Mouse (Mus musculus): ENCODE data around the gene Vwa3b. TPM values are rescaled to one million over a fixed set of nuclear protein-coding genes. Genes with fewer than 3 reads are reported as not detected.

The Vwa3b gene
- polyA plus RNA-seq, 2 experiments from 2014 or later: 1.3 to 3.3 TPM

DNA sequence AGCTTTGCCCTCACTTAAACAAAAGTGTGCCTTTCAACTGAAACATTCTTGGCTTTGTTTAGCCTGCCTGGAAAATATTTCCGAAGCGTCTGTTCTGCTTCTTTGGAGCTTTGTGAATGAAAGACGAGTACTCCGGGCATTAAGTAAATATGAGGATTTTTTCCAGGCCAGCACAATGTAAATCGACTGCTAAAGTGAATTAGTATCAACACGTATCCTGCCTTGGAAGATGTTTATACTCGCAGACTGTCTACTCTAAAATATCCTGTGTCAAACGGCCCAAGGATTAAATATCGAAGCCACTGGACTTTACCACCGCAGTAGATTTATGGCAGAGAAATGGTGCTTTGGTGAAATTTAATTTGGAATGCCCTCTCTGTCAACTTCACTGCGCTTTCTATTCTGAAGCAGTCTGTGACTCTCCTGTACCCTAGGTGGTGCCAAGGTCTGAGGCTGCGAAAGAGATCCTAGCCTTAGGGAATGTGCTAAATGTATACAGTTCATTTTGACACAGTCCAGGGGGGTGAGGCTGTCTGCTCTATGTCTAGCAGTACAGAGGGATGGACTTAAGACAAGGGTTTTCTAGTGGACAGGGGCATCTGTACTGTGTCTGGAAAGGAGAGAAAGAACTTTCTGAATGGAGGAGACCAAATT lies 98.4 kb downstream of the Vwa3b start:
- ATAC-seq: no peak

DNA sequence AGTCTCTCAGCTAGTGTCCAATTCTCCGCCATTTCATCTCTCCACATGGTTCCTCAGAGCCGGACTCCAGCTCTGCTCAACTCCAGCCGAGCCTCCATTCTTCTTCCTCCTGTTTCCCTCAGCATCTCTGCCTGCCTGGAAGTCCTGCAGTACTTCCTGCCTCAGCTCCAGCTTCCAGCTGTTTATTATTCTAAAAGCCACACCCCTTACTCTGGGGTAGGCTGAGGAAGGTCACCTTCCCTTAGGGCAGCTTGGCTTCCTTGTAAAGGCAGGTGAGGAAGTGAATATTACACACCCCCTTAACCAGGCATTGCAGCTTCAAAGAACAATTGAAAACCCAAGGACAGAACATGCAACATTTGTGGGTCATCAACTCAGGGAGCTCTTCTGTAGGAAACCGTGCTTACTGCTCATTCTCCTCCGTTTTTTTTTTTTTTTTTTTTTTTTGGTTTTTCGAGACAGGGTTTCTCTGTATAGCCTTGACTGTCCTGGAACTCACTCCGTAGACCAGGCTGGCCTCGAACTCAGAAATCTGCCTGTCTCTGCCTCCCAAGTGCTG lies 103.7 kb downstream of the Vwa3b start:
- ATAC-seq: no peak

DNA sequence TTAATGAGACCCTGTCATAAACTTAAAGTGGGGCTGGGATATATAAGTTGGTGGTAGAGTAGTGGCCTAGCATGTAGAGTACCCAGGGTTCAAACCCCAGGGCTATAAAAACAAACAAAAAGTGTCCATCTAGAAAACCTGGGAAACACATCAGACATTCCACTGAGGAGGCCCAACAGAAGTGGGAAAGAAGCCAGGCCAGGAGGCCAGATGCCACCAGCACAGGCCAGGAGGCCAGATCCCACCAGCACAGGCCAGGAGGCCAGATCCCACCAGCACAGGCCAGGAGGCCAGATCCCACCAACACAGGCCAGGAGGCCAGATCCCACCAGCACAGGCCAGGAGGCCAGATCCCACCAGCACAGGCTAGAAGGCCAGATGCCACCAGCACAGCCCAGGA lies 104.8 kb downstream of the Vwa3b start:
- ATAC-seq: no peak

DNA sequence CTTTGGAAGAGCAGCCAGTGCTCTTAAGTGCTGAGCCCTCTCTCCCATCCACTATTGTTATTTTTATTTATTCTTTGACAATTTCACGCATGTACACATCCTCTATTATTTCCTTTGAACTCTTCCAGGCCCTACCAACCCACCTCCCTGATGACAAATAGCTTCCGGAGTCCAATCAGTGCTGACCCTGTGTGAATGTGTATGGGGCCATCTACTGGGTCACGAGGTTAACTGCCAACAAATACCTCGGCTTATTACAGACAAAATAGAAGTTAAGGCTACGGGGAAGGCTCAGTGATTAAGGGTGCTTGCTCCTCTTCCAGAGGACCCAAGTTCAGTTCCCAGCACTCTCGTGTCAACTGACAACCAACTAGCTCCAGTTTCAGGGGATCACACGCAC lies 106.0 kb downstream of the Vwa3b start:
- ATAC-seq: no peak

DNA sequence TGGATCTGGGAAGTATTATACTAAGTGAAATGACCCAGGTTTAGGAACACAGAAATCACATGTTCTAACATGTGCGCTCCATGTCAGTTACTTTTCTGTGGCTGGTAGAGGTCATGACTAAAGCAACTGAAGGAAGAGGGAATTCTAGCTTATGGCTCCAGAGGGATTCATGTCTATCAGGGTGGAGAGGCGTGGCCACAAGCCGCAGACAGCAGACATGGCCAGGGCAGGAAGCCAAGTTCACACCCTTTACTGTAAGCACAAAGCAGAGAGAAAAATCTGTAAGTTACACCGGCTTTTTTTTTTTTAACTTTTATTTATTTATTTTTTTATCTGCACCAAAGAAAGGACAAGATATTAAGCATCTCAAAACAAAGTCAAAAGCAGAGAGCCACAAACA lies 119.6 kb downstream of the Vwa3b start:
- ATAC-seq: no peak

DNA sequence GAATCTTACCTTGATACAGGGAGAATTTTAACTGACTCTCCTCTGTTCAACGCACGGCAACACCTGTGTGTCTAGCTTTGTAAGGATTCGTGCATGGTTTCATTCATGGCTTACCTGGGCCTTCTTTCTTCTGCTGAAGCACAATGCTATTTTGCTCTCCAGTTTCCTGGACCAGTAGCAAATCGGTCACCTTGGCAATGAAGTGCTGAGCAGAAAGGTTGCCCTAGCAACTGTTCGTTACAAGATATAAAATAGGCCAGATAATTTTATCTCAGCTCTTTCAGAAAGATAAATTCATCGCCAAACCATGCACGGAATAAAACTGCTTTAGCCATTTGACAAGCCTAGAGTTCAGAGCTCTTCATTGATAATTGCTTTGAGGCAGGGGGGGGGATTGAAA lies 123.5 kb downstream of the Vwa3b start:
- ATAC-seq: no peak

DNA sequence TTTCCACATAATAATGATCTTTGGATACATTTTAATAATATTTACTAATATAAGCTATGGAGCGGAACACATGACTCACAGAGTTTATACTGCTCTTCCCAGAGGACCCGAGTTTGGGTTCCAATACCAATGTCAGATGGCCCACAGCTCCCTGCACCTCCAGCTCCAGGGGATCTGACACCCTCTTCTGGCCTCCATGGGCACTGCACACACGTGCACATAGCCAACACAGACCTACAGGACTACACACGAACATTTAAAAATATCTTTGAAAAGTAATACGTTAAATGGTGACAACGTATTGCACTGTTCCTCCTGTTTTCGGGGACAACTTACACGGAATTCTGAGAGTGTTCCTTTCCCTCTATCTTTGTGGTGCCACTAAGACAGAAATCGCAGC lies 125.5 kb downstream of the Vwa3b start:
- ATAC-seq: no peak

DNA sequence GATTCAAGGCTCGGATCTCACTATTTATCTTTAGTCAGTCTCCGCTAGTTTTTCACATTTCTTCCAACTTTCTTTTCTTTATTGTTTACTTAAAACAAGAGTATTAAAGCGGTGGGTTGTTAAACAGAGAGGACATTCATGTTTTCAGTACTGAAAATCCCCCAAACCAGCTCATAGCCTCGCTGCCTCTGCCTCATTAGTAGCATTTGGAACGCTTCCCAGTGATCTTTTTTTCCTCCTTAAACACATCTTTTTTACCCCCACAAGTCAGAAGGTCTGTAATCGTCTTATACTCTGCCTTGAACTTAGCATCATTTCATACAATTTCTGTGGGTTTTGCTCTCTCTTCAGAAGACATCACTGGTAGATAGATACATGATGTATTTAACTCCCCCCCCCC lies 139.7 kb downstream of the Vwa3b start:
- no peak for ATAC-seq

DNA sequence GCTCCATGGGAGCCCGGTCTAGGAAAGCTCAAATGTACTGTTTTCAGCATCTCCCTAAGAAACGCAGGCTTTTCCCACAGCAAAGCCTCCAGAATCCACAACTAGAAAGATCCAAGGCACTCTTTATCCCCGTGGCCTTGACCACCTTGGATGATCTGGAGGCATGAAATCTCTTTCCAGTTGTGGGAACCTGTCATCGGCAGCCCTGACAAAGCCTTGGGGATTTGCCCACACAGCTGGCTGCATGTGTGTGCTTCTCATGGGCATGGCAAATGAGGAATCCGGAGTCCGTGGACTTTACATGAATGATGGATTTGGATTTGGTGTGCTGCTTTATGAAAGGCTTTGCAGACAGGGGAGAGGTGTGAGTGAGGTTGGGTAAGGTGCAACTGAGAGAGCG lies 141.5 kb downstream of the Vwa3b start:
- no peak for ATAC-seq

DNA sequence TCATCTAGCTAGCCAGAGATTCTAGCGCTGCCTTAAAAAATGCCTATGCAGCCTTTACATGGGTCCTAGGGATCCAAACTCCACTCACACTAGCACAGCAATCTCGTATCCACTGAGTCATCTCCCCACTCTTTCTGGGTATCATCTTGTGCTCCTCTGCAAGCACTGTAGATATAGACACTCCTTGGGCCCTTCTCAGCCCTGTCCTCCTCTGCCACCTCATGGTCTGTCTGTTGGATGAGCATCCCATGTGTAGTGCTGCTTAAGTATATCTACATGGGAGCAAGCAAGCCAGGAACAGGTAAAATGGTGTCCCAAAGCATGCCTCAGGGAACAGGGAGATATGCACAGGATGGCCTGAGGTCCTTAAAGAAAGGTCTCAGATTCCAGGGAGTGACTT lies 151.5 kb downstream of the Vwa3b start:
- ATAC-seq: no peak

DNA sequence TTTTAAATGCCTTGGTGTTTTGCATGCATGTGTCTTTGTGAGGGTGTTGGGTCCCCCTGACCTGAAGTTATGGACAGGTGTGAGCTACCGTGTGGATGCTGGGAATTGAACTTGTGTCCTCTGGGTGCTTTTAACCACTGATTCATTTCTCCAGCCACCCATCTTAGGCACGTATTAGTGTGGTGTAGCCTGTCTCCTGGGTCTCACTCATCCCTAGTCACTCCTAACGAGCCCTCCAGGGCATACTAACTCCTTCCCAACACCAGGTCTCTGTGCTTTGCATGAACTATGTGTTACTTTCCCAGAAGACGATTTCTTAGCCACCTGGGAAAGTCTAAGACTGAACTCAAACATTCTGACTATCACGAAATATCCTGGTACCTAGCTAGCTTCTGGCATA lies 153.5 kb downstream of the Vwa3b start:
- no peak for ATAC-seq

DNA sequence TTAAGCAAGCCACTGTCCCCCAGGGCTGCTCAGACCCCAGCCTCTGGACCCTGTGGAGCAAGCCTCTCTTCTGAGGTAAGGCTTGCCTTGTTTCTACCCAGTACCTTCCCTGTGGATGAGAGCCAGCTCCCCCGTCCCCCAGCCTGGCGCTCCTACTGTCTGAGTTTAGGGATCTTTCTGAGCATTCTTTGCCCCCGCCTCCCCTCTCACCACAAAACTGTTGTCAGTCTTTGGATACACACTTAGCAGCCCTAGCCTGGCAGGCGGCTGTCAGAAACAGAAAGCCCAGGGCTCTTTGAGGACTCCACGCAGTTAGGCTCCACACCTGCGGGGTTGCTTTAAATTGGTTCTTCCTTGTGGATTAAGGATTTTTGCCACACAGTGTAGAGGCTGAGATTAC lies 160.7 kb downstream of the Vwa3b start:
- no peak for ATAC-seq

DNA sequence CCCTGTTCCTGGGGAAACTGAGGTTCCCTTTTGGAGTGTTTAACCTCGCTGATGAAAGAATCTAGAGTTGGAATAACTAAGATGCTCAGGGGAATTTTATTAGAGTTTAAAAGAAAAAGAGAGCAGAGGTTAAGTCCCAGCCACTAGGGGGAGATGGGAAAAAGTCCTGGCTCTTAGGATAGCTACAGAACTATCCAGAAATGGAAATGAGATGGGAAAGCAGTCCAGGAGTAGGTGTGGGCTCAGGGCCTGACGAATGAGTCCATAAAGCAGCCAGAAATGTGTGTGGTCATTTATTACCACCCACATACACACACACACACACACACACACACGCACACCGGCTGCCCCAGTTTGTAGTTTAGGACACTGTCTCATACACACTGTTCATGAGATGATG lies 168.2 kb downstream of the Vwa3b start:
- no peak for ATAC-seq

DNA sequence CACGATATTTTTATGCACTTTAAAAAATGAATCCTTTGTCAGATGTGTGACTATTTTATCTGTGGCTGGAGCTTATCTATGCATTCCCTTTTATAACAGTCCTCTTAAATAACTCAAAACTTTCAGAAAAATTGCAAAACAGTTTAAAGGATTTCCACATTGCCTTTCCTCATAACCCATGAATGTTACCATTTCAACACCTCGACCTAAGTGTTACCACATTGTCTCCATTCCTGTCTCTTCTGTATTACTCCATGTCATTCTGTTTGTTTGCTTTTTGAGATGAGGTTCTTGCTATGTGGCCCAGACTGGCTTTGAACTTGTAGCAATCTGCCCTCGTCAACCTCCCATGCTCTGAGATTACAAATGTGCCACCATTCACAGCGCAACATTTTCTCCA lies 175.0 kb downstream of the Vwa3b start:
- ATAC-seq: no peak

DNA sequence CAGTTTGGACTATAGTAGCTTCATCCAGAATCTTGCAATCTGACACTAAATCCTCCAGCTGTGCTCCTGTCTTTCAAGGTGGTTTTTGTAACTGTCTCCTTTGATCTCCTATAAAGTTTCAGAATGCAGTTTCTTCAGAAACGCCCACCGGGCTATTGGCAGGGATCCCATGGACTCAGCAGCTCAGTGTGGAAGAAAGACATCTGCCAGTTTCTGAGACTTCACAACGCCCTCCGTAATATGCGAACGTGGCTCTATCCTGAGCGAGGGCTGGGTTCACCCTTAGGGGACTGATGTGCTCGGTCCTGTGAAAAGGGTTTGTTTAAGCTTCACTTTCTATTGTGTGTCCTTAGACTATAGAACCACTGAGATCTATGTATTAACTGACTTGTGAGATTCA lies 181.3 kb downstream of the Vwa3b start:
- ATAC-seq: no peak

DNA sequence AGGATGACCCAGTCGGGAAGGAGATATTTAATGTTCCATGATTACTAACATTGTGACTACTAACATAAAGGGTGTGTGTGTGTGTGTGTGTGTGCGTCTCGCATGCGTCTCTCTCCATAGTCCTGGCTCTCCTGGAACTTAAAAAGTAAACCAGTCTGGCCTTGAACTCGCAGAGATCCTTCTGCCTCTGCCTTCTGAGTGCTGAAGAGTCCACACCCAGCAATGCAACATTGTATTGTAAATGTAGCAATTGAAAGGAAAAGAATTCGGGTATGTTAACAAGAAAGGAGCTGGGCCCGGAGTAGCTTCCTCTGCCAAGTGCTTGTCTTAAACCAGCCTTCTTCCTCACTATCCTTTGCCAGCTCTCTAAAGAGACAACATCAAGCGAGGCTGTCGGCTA lies 186.0 kb downstream of the Vwa3b start:
- no peak for ATAC-seq

DNA sequence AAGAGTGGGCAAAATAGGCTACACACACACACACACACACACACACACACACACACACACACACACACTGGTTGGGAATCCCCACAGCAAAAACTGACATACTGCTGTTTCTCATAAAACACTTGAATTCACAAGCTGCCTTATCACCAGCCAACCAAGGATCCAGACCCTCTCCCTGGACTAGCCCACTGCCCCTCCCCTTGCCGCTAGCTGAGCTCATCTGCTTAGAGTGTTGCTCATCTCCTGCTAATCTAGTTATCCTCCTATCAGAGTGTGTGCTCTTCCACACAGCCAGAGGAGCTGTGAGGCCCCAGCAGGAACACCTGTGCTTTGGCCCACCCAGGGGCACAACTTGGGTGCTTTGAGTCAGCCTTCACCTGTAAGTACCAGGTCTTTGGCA lies 187.7 kb downstream of the Vwa3b start, which contains the start of gene Cnga3:
Cnga3 (plus strand) TSS at position 291 of the 400 bp plus-strand sequence.
- no peak for ATAC-seq

DNA sequence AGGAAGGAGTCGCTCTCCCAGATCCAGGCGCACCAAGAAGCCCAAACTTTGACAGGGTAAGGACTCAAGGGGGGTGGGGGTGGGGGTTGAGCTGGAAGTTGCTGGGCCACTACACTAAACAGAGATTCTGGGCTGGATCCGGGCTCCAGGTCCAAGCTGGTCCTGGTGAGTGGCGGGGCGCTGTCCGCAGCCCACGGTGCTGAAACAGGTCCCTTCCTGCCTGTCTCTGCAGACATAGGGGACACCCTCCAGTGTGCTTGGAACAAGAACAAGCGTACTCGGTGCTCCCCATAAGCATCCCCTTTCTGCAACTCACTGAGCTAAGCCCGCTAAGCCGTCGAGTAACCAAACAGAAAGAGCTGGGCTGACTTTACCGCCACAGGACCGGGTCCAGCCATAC lies 192.0 kb downstream of the Vwa3b start:
- ATAC-seq: no peak

DNA sequence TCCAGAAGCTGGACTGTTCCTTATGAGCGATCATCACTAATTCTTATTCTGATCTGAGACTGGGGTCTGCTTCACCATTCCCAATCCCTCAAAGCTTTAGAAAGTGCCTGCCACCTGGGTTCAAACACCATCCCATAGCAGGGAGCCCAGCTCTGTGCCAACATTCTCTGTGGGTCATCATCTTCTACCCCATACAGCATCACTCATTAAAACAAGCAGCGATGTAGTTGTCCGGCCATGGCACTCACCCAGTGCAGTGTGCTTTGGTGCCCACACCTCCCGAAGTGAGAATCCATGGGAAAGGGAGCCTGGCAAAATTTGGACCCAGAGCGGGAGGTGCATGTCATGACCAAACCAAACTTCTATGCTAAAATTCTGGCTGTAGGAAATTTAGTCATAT lies 193.2 kb downstream of the Vwa3b start:
- no peak for ATAC-seq

DNA sequence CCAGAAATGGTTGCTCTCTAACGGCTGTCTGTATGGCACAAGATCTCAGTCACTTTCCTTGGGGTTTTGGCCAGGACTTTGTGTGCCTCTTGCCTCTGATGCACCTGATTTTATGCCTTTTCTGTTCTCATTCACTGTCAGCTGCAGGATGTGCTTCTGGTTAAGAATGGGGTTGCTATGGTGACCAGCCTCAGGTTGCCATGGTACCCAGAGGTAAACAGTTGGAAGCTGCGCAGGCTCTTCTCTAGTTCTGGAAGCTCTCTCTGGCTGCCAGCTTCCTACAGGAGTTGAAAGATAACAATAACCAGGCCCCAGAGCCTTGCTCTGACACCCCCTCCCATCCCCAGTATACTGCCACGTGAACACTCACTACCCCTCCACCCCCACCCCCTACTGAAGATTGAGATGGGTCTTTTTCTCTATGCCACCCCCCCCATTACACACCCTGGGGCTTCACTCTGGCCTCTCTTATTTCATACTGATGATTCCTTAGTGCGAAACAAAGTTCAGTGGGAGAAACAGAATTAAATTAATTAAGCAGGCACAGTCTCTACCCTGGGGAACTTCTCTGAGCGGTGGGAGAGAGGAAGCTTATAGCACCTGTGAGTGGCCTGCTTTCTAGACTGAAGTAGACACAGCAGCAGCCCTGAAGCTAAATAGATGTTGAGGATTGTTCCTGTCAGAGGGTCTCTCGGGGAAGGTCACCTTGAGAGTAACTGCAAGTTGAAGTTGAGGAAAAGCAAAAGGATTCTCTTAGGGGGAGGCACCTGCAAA lies 193.9 kb downstream of the Vwa3b start:
- ATAC-seq: no peak

DNA sequence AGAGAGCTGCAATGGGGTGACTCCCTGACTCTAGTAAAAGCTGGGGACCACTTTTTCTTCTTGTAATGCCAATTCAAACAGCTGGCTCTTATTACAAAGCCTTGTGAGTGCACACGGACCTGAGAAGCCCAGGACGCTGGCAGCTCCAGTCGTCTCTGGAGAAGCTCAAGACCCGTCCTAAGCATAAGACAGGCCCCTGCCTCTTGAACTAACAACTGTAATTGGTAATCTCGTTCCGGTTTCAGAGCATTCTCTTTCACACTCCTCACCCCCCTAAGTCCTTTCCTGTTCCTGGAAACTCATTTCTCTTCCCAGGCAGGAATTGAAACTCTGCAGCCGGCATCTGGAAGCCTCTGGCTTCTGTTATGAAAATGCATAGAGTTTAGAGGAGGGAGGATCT lies 195.6 kb downstream of the Vwa3b start:
- no peak for ATAC-seq

DNA sequence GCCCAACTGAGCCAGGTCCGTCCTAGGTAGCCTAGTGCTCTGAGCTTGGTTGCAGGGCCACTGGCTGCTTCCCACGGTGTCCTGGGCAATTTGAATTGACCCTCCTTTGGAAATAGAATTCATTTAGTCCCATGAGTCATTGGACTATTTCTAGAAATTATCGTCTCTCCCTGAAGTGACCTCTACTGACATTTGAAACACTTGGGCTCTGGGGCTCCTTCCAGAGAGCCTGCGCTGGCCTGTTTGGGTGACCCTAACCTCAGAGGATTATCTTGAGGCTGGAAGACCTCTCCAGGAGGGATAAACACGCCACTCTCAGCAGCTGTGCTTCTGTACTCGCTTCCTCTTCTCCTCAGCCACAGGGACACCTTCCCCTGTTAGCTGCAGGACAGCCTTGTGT lies 204.0 kb downstream of the Vwa3b start:
- ATAC-seq: no peak

DNA sequence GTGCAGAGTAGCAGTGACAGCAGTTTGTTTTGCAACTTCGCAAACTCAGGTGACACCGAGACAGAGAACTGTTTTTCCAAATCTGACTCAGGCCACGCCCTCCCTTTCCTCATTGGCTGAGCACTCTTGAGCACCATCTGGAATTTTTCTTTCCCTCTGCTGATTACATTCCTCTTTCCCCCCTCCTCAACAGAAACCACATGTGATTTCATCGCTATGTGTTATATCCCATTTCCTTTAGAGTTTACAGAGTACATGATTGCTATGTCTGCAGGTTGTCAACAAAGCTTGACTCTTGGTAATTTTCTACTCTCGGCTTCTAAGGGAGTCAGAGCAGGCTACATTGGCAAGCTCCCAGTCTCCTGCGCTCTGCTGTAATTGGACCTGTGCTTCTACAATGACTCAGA lies 204.9 kb downstream of the Vwa3b start:
- no peak for ATAC-seq
